Mouse (Mus musculus) CH12.LX (cell line): ENCODE results near the gene Limd1. TPM values are rescaled to one million over a fixed set of nuclear protein-coding genes. Genes with fewer than 3 reads are reported as not detected.

Experiments used
- DNase-seq: peaks from one replicate; pipeline ENCODE4 v3.0.0-alpha.2; 2013; ENCODE audit errors: extremely low read depth
- H3K27ac ChIP-seq: 2 replicates; pipeline ENCODE4 v1.5.1; 2012; ENCODE audit warnings: low read depth, mild to moderate bottlenecking, control low read depth, moderate library complexity; ENCODE audit not compliant: insufficient read depth
- H3K27me3 ChIP-seq: replicated peaks from 2 replicates; pipeline ENCODE3; 2012; ENCODE audit warnings: inconsistent platforms
- H3K36me3 ChIP-seq, 2 experiments: replicated peaks in 1 of 2; 2 replicates each; pipeline versions ENCODE3 to v1.6.1; 2012; ENCODE audit warnings: inconsistent platforms in 1 of 2, low read length in 1 of 2, mild to moderate bottlenecking in 1 of 2, mixed read lengths in 1 of 2, moderate library complexity in 1 of 2; ENCODE audit not compliant: control insufficient read depth in 1 of 2, insufficient read depth in 1 of 2
- H3K4me1 ChIP-seq, 2 experiments: 2 replicates each; pipeline ENCODE4 v1.6.1; 2012; ENCODE audit warnings: inconsistent platforms in 1 of 2, moderate library complexity in 1 of 2; ENCODE audit not compliant: insufficient read depth in 2 of 2, control insufficient read depth in 1 of 2
- H3K4me2 ChIP-seq: 2 replicates; pipeline ENCODE4 v1.6.1; 2012; ENCODE audit warnings: low read depth, mild to moderate bottlenecking, control low read depth; ENCODE audit not compliant: poor library complexity, insufficient read depth, severe bottlenecking
- H3K4me3 ChIP-seq, 3 experiments: fragments of 150-350 bp in 1 of 3; sonication (generic) in 1 of 3; replicated peaks in 1 of 3; 2 replicates each; pipeline versions ENCODE3 to v1.5.1; 2011 to 2012; ENCODE audit warnings: low read depth in 2 of 3, low read length in 2 of 3, mild to moderate bottlenecking in 2 of 3, moderate library complexity in 2 of 3, control low read depth in 1 of 3, improper control_type of control experiment in 1 of 3, inconsistent platforms in 1 of 3, mixed read lengths in 1 of 3; ENCODE audit not compliant: poor library complexity in 1 of 3
- H3K79me2 ChIP-seq: replicated peaks from 2 replicates; pipeline ENCODE4 v1.6.1; 2012; ENCODE audit warnings: mild to moderate bottlenecking, moderate library complexity; ENCODE audit not compliant: control insufficient read depth, poor library complexity, insufficient read depth, severe bottlenecking; ENCODE audit errors: extremely low read depth
- H3K9ac ChIP-seq: 2 replicates; pipeline ENCODE4 v1.6.1; 2012; ENCODE audit warnings: low read depth, mild to moderate bottlenecking, control low read depth, moderate library complexity; ENCODE audit not compliant: insufficient read depth
- H3K9me3 ChIP-seq: replicated peaks from 2 replicates; pipeline ENCODE3; 2012; ENCODE audit warnings: low read length, inconsistent platforms, mixed read lengths
- BHLHE40 ChIP-seq: IDR thresholded peaks from 2 replicates; pipeline ENCODE4 v1.6.1; 2011; ENCODE audit warnings: mild to moderate bottlenecking, low read depth, low read length, improper control_type of control experiment
- CHD1 ChIP-seq: IDR thresholded peaks from 2 replicates; pipeline ENCODE4 v1.6.1; 2012; ENCODE audit warnings: low read depth, low read length, improper control_type of control experiment, inconsistent platforms
- CHD2 ChIP-seq: IDR thresholded peaks from 2 replicates; pipeline ENCODE4 v1.6.1; 2011; ENCODE audit warnings: low read length, improper control_type of control experiment
- E2F4 ChIP-seq: IDR thresholded peaks from 2 replicates; pipeline ENCODE4 v1.6.1; 2011; ENCODE audit warnings: low read depth, low read length, improper control_type of control experiment; ENCODE audit not compliant: insufficient replicate concordance
- EP300 ChIP-seq: IDR thresholded peaks from 2 replicates; pipeline ENCODE4 v1.6.1; 2011; ENCODE audit warnings: low read length, improper control_type of control experiment
- ETS1 ChIP-seq: conservative IDR thresholded peaks from 2 replicates; pipeline ENCODE4 v1.6.1; 2012; ENCODE audit warnings: low read depth, mild to moderate bottlenecking, inconsistent platforms, low read length, improper control_type of control experiment, moderate library complexity
- GABPA ChIP-seq: IDR thresholded peaks from 2 replicates; pipeline ENCODE4 v1.6.1; 2012; ENCODE audit warnings: low read depth, low read length, improper control_type of control experiment, inconsistent platforms; ENCODE audit not compliant: insufficient replicate concordance
- IRF4 ChIP-seq: IDR thresholded peaks from 2 replicates; pipeline ENCODE4 v1.6.1; 2014; ENCODE audit warnings: low read depth, mild to moderate bottlenecking, inconsistent platforms, low read length, improper control_type of control experiment
- JUN ChIP-seq: IDR thresholded peaks from 2 replicates; pipeline ENCODE4 v1.6.1; 2011; ENCODE audit warnings: low read depth, mild to moderate bottlenecking, low read length, improper control_type of control experiment, moderate library complexity; ENCODE audit not compliant: insufficient read depth
- JUND ChIP-seq: conservative IDR thresholded peaks from 2 replicates; pipeline ENCODE4 v1.6.1; 2011; ENCODE audit warnings: low read depth, low read length, improper control_type of control experiment
- MAX ChIP-seq: IDR thresholded peaks from 2 replicates; pipeline ENCODE4 v1.6.1; 2011; ENCODE audit warnings: low read length, improper control_type of control experiment
- MAZ ChIP-seq: IDR thresholded peaks from 2 replicates; pipeline ENCODE4 v1.6.1; 2012; ENCODE audit warnings: low read depth, mild to moderate bottlenecking, inconsistent platforms, low read length, improper control_type of control experiment, moderate library complexity
- MEF2A ChIP-seq: IDR thresholded peaks from 2 replicates; pipeline ENCODE4 v1.6.1; 2014; ENCODE audit warnings: low read depth, mild to moderate bottlenecking, inconsistent platforms, low read length, improper control_type of control experiment, borderline replicate concordance
- MXI1 ChIP-seq: IDR thresholded peaks from 2 replicates; pipeline ENCODE4 v1.6.1; 2011; ENCODE audit warnings: mild to moderate bottlenecking, low read depth, low read length, improper control_type of control experiment
- MYC ChIP-seq: IDR thresholded peaks from 2 replicates; pipeline ENCODE4 v1.6.1; 2011; ENCODE audit warnings: low read depth, mild to moderate bottlenecking, improper control_type of control experiment, low read length
- NRF1 ChIP-seq: IDR thresholded peaks from 2 replicates; pipeline ENCODE4 v1.6.1; 2014; ENCODE audit warnings: low read depth, mild to moderate bottlenecking, inconsistent platforms, low read length, improper control_type of control experiment, moderate library complexity
- PAX5 ChIP-seq: IDR thresholded peaks from 2 replicates; pipeline ENCODE4 v1.6.1; 2012; ENCODE audit warnings: low read length, inconsistent platforms, mixed read lengths
- POLR2A ChIP-seq: IDR thresholded peaks from 2 replicates; pipeline ENCODE4 v1.6.1; 2011; ENCODE audit warnings: low read depth, mild to moderate bottlenecking, improper control_type of control experiment, low read length
- RAD21 ChIP-seq: IDR thresholded peaks from 2 replicates; pipeline ENCODE4 v1.6.1; 2011; ENCODE audit warnings: low read depth, mild to moderate bottlenecking, low read length, improper control_type of control experiment, moderate library complexity
- SIN3A ChIP-seq: IDR thresholded peaks from 2 replicates; pipeline ENCODE4 v1.6.1; 2012; ENCODE audit warnings: low read length, improper control_type of control experiment, inconsistent platforms
- SMC3 ChIP-seq: IDR thresholded peaks from 2 replicates; pipeline ENCODE4 v1.6.1; 2011; ENCODE audit warnings: low read depth, low read length, improper control_type of control experiment
- UBTF ChIP-seq: IDR thresholded peaks from 2 replicates; pipeline ENCODE4 v1.6.1; 2012; ENCODE audit warnings: low read depth, mild to moderate bottlenecking, inconsistent platforms, low read length, improper control_type of control experiment, moderate library complexity
- USF1 ChIP-seq: IDR thresholded peaks from 2 replicates; pipeline ENCODE4 v1.6.1; 2014; ENCODE audit warnings: low read depth, mild to moderate bottlenecking, inconsistent platforms, low read length, improper control_type of control experiment
- USF2 ChIP-seq: conservative IDR thresholded peaks from 2 replicates; pipeline ENCODE4 v1.6.1; 2011; ENCODE audit warnings: low read depth, low read length, improper control_type of control experiment
- ZC3H11A ChIP-seq: IDR thresholded peaks from 2 replicates; pipeline ENCODE4 v1.6.1; 2012; ENCODE audit warnings: low read depth, mild to moderate bottlenecking, inconsistent platforms, low read length, improper control_type of control experiment
- dilution Hi-C: fragments of 300-500 bp; cut with MboI; formaldehyde crosslinking; loops from 2 replicates; pipeline ENCODE4 v1.14.3; 2020; ENCODE audit warnings: low sequenced_read_pairs; ENCODE audit not compliant: extremely low pct_unique_long_range_greater_than_20kb, extremely low pct_ligation_motif_present
- in situ Hi-C: fragments of 300-500 bp; cut with MboI; formaldehyde crosslinking; loops from 3 replicates; pipeline ENCODE4 v1.14.3; 2019; ENCODE audit warnings: low sequenced_read_pairs, low pct_ligation_motif_present, low pct_unique_long_range_greater_than_20kb, mixed read lengths
- polyA plus RNA-seq: library from polyadenylated mRNA; unstranded; fragments of >175 nt; gene quantifications from 2 replicates; pipeline ENCODE4 v1.2.1, GENCODE M21; 2012; ENCODE audit warnings: low read depth; ENCODE audit not compliant: insufficient read length
- total RNA-seq, 2 experiments: library from RNA; depleted of rRNA; stranded (reverse); fragments of 300-350 nt in 1 of 2; fragments of >200 nt in 1 of 2; gene quantifications; 2 replicates each; pipeline ENCODE4 v1.2.3; 2012 to 2014

Gene Limd1
- total and polyA plus RNA-seq, 3 experiments, result 52.7 to 64.5 (median 60.5) TPM

- TF ChIP-seq SIN3A, result peak; percentile 67; the same call in 1 of the 2 replicates
- TF ChIP-seq ETS1, result no peak
- TF ChIP-seq MXI1, result no peak
Observed at GRCm38 (mm10) chr9:123528087-123528925, 49.8 kb downstream of the Limd1 start (continued).

- H3K36me3 ChIP-seq, result peaks cover 0 to 2% of the 10 kb centered on the region in 2 experiments
- TF ChIP-seq MXI1 (peak; percentile 56), BHLHE40 (no peak), MYC (0 out of 2 replicates have a peak, but pooled peaks have one; percentile 17)
- peak overlapping the region; percentile 99; the same call in 1 of the 2 replicates for H3K4me2 ChIP-seq
- dilution Hi-C loops, result no loop called here
- H3K4me3 ChIP-seq, result peak overlapping the region; percentile 57 to 94 (median 74)
- peak; percentile 66 for DNase-seq
- H3K27ac ChIP-seq, result peak overlapping the region; percentile 65
- H3K9ac ChIP-seq, result peak overlapping the region; percentile 58
- in situ Hi-C loops, result loop anchor here (5.0 to 10.0 kb wide), 2 partner anchors 67 to 274 kb away; no protein-coding TSS in a partner anchor
- H3K4me1 ChIP-seq, result peaks cover 8 to 42% of the 10 kb centered on the region in 2 experiments
- H3K9me3 ChIP-seq, result no peaks in the 10 kb centered on the region
- H3K27me3 ChIP-seq, result no peaks in the 10 kb centered on the region
- H3K79me2 ChIP-seq, result peaks cover 31% of the 10 kb centered on the region
Observed at GRCm38 (mm10) chr9:123528926-123529295, 50.4 kb downstream of the Limd1 start.

- peak within 1 kb of the TSS; percentile 58 for H3K9ac ChIP-seq
- H3K36me3 ChIP-seq, result peaks cover 0 to 3% of the 10 kb centered on the region in 2 experiments
- H3K27ac ChIP-seq, result peak within 1 kb of the TSS; percentile 65
- H3K27me3 ChIP-seq, result no peaks in the 10 kb centered on the region
- H3K9me3 ChIP-seq, result no peaks in the 10 kb centered on the region
- peak within 1 kb of the TSS; percentile 74 to 95 (median 94) for H3K4me3 ChIP-seq
- DNase-seq, result peak; percentile 99
- H3K79me2 ChIP-seq, result peaks cover 37% of the 10 kb centered on the region
- H3K4me1 ChIP-seq, result peaks cover 8 to 42% of the 10 kb centered on the region in 2 experiments
- in situ Hi-C loops (loop anchor here (5.0 to 10.0 kb wide), 2 partner anchors 67 to 275 kb away; no protein-coding TSS in a partner anchor), dilution Hi-C loops (no loop called here)
- H3K4me2 ChIP-seq, result peak within 1 kb of the TSS; percentile 99
- TF ChIP-seq PAX5 (no peak), USF1 (no peak), MAX (no peak), E2F4 (0 out of 2 replicates have a peak, but pooled peaks have one; percentile 85), GABPA (no peak), SIN3A (no peak; the same call in none of the 2 replicates), UBTF (peak; percentile 83; the same call in 1 of the 2 replicates), CHD2 (peak; percentile 72), RAD21 (no peak), MEF2A (peak; percentile 40; the same call in 1 of the 2 replicates), POLR2A (peak; percentile 79), MXI1 (no peak; the same call in 1 of the 2 replicates), ZC3H11A (no peak), JUN (no peak), ETS1 (no peak), CHD1 (no peak), MAZ (0 out of 2 replicates have a peak, but pooled peaks have one; percentile 44), NRF1 (peak; percentile 66), IRF4 (peak; percentile 53; the same call in 1 of the 2 replicates), EP300 (no peak), SMC3 (no peak), JUND (no peak), USF2 (no peak)
Observed at GRCm38 (mm10) chr9:123529392-123530157, 51.1 kb downstream of the Limd1 start, which contains the start of gene Sacm1l. Gene Sacm1l, plus strand, starts transcription at chr9:123529759.
